Mouse (Mus musculus) erythroblast, embryonic 14.5 days (primary cell): Measurements from ENCODE around the gene Xaf1.

Experiments
- GATA1 ChIP-seq: IDR thresholded peaks from 2 replicates; pipeline ENCODE4 v1.6.1; 2012; ENCODE audit warnings: low read length, inconsistent platforms, mixed read lengths
- TAL1 ChIP-seq: IDR thresholded peaks from 3 replicates; pipeline ENCODE4 v1.6.1; 2012; ENCODE audit warnings: low read length, inconsistent platforms, mixed read lengths

GRCm38 (mm10) chr11:72349652-72350051, 48.2 kb downstream of the Xaf1 start:
- no peak for TF ChIP-seq GATA1
- TF ChIP-seq TAL1: no peak
